Mouse (Mus musculus): ENCODE measurements around the gene Dll1. TPM values are rescaled to one million over a fixed set of nuclear protein-coding genes. Genes with fewer than 3 reads are reported as not detected.

Gene Dll1
- total RNA-seq, 2 experiments from 2014 or later = 3.6 to 5.2 TPM

GRCm38 (mm10) chr17:15327106-15327505 lies 49.6 kb downstream of the Dll1 start:
- DNase-seq = peak; percentile 6 to 57

GRCm38 (mm10) chr17:15325976-15326842 lies 50.5 kb downstream of the Dll1 start:
- DNase-seq = no peak

DNA sequence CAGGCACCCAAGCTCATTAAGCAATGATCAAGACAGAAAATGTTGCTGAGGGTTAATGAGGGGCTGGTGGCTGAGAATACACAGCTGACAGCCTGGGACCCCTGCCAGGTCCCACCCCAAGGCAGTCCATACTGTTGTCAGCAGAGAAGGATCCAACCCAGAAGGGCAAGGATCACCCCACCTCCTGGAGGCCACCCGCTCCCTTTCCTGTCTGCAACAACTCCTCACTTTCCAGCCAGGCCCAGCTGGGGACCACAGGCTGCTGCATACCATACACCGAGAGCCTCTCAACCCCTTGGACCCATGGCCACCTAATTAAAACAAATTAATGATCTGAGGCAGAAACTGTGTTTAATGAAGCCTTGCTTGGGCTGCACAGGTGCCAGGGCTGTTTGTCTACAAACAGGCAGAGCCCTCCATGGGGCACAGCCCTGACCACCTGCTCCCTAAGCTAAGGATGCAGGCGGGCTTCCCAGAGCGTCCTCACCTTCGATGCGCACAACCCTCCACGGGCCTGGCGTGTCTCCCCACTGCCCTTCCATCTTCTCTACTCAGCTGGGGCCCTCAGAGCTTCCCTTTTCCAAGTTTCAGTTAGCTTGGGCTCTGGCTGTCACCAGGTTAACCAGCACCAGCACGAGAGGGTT lies 53.4 kb downstream of the Dll1 start:
- no peak for DNase-seq

Other genes with a start within 250 kb of the Dll1 start
- 10 to 100 TPM; 20.7 to 20.8 TPM for gene Fam120b, start 19.3 kb upstream of the Dll1 start, total RNA-seq (2021)
- gene Psmb1, start 122.9 kb upstream of the Dll1 start, total RNA-seq (2021) = 100 to 1,000 TPM; 172 to 189 TPM
- gene Tbp, start 123.0 kb upstream of the Dll1 start, total RNA-seq (2021) = 10 to 100 TPM; 24.5 to 27.7 TPM
- 10 to 100 TPM; 33.2 to 34.6 TPM for gene Pdcd2, start 150.4 kb upstream of the Dll1 start, total RNA-seq (2021)
- 1 to 10 TPM; 4.1 to 4.6 TPM for gene Prdm9, start 187.5 kb upstream of the Dll1 start, total RNA-seq (2021)